Mouse (Mus musculus) adrenal gland, adult (tissue): ENCODE measurements around the gene Trpv3.
"Not testable (repeated sequence)": the region's sequence is repeated elsewhere in the genome, so short reads cannot be mapped to it uniquely, and the experiment has no call there.

ENCODE experiments used
- DNase-seq, 2 experiments: peaks; one replicate each; pipeline ENCODE4 v3.0.0; 2022 to 2023; ENCODE audit warnings: low spot score in 1 of 2; ENCODE audit not compliant: inconsistent age in 2 of 2

Gene Trpv3

DNA sequence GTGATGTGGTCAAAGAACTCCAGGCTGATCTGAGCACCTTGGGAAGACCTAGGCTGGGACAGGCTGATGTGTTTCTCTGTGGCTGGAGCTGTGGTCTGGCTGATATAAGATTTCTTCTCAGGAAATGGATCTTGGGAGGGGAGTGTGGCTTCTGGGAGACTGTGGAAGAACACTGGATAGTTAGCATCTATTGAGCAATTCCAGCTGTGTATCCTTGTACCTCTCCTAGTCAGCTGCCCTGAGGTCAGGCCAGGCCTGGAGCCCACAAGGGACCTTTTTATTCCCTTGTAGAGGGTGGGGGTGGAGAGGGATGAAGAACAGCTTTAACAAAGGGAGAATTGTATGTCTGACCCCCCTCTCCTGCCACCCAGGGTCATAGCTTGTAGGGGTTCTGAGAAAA lies 17.2 kb downstream of the Trpv3 start:
- no peak for DNase-seq

DNA sequence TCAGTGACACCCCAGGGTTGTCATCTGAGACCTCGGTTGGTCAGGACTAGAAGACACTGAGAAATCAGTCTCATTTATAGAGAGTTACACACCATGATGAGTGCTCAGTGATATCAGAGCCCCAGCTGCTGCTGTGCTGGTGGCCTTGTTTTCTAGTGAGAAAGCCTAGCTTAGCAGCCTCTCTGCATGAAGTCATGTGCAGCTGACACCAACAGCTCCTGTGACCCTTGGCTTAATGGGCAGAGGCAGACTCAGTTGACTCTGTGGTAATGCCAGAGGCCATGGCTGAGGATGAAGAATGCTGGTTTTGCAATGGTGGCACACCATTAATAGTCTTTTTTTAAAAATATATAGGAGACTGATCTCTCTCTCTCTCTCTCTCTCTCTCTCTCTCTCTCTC lies 22.4 kb downstream of the Trpv3 start:
- no peak for DNase-seq

DNA sequence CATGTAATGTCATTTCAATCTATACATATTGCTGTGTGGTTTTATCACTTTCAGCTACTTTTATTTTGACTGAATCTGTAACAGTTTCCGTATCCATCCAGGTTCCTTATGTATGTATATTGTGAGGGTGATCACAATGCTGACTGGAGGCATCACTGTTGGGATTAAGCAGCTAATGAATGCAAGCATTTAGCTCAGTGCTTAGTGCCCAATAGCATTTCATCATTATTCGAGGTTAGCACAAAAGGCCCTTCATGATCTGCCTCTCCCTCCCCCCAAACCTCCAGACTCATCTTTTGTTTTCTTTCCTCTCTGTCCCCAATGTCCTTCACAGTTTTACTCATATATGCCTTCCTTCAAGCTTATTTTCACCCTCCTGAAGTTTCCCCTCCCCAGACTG lies 35.9 kb downstream of the Trpv3 start:
- DNase-seq = no peak

DNA sequence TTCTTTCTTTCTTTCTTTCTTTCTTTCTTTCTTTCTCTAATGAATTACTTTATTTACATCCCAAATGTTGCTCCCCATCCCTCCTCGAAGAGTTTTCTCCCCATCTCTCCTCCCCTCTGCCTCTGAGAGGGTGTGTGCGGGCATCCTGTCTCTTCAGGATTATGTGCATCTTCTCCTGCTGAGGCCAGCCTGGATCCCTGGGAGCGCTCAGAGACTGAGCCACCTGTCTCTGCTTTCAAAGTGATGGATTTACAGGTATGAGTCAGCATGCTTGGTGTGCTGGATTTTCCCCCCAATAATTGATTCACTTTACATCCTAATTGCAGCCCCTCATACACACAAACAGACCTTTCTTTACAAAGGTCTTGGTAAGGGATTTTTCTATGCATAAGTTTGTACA lies 48.8 kb downstream of the Trpv3 start:
- DNase-seq = no peak

DNA sequence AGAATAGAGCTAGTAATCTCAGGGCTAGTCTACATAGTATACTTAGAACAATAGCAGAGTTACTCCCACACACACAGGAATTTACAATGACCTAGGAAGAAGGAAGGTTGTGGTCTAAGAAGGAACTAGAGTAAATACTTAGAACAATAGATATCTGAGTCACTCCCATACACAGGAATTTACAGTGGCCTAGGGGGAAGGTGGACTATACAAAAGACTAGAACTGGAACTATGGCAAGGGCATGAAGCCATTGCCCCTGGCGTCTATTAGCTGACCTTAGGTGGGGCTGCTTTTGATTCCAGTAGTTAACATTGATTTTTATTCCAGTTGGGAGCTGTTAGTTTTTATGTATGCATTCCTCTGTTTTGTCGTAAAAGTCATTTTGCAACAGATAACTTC lies 51.4 kb downstream of the Trpv3 start:
- not testable (repeated sequence) for DNase-seq

DNA sequence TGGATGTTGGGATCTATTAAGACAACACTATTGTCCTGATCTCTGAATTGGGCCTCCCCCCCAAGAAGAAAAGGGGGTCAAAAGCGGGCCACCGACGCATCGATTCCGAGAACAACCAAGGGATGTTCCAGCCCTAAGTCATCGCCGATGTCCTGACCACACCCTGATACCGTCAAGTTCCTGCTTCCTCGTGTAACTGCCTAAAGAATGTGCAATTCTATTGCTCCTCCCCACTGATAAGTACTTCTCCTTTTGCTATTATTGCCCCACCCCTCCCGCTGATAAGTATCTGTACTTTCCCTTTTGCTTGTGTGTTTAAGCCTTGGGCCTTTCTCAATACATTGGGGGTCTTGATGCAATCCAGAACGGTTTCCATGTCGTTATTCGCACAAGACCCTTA lies 53.9 kb downstream of the Trpv3 start:
- not testable (repeated sequence) for DNase-seq

DNA sequence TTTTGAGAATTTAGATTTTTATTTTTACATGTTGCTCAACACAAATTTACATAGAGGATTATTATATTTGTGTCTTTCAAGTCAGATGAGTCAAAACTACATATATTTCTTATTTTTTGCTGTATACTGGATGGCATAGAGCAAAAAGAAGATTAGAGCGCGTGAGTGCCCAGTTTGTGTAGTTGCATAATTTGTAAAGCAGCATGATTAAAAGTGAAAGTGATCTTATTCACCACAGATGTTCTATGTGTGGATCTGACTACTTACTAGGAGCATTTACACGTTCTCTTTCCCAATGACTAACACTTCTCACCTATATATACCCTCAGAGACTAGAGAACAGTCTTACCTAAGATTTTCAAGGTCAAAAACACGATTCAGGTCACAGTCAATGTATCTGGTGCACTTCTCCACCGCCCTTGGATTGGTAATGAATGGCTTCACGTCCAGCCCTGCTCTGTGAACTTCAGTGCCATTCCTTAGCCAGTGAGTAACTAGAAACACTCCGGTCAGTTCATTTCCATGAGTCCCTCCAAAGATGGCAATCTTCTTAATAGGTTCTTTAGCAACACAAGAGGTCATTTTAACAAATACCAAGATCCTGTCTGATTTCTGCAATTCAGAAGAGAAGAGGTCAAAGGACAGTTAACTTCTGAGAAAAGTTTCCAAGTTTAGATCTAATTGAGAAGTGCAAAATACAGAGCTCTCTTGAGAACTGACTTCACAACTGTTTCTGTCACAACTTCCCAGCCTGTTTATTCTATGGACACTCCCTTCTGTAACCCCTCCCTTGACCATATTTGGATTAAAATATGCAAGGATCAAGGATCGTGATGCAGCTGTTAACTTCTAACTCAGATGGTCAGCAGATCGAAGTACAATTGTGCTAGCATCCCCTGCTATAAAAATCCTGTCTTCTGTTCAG lies 57.0 kb downstream of the Trpv3 start:
- peak in 1 of 2 experiments; percentile 63 for DNase-seq

DNA sequence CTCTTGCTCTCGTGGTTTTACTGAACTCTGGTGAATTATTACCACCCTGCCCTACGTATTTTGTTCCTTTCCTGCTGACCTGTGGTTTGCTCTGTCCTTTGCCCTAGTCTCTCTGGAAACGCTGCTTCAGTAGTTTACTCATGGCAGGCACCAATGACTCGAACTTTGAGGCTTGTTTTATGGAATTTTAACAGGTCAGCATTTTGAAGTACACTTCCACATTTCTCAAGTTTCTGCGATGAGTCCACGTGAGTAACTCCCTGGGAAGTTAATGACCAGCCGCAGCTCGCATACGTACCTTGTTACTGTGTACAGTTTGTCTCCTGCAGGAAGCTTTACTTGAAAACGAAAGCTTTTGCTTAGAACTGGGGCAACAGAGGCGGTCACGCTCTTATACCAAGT lies 59.3 kb downstream of the Trpv3 start:
- DNase-seq = peak; percentile 37 to 81

DNA sequence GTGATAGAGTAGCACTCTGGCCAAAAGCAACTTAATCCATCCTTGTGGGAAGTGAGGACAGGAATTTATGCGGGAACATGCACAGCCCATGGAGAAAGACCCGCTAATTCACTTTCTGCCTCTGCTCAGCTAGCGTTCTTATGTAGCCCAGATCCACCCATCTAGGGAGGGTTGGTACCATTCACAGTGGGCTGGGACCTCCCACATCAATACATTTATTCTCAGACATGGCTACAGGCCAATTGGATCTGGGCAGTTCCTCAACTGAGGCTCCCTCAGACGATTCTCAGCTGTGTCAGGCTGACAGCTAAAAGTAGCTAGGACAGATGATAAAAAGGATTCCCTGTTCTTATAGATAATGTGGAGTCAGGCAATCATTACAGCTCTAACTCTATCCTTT lies 60.2 kb downstream of the Trpv3 start:
- peak in 1 of 2 experiments; percentile 29 for DNase-seq

DNA sequence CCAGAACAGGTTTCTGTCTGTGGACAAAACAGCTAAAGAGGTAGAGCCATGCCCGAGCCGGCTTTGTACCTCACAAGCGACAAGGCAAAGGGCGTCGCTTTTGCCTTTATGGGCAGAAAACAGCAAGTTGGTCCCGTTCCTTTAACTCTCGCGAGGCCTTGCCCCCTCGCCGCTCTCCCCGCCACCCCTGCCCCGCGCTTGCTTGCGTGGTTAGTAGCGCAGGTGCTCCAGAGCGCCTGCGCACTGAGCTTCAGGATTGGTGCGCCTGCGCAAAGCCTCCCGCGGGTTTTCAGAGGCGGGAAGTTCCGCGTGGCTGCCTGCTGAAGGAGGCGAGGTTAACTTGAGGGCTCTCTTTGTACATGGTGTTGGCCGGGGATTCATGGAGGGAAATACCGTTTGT lies 62.3 kb downstream of the Trpv3 start, which contains the start of the genes Aspa, Gm49340 and Spata22:
TSS of gene Aspa (minus strand) at position 155 of the 400 bp plus-strand sequence.
TSS of gene Gm49340 (plus strand) at position 300 of the 400 bp plus-strand sequence.
TSS of gene Spata22 (plus strand) at position 300 of the 400 bp plus-strand sequence.
- DNase-seq = no peak

DNA sequence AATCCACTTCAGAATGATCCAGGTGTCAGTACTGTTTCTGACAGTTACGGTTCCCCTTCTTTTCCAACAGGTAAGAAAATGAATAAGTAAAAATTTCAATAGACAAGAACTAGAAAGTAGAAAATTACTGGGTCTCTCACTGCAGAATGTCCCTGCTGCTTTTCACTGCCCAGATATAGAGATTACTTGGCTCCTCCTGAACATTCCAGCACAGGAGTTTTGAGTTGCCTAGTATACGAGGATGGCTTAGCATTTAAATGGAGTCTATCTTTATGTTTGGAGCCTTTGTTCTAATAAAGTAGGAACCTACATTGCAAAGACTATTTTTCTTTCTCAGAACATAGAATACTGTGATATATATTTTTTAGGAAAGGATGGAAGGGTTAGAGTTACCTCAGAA lies 66.2 kb downstream of the Trpv3 start:
- no peak for DNase-seq

DNA sequence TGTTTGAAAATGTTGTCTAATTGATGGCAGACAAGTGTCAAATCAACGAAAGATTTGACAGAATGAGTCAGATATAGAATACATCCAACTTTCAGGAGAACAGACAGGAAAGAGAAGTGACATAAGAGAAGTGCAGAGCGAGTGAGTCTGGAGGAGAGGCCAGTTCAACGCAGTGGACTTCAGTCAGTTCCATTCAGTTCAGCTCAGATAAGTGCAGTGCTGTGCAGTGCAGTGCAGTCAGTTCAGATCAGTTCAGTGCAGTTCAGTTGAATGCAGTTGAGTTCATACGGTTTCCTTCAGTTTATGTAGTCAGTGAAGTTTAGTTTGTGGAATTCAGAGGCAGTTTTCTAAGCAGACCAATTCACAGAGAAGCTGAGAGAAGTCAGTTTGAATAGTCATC lies 69.7 kb downstream of the Trpv3 start:
- DNase-seq = no peak
